Mouse (Mus musculus) gastrocnemius, postnatal 4 days (tissue): ENCODE data around the gene Edc4. TPM values are rescaled to one million over a fixed set of nuclear protein-coding genes. Genes with fewer than 3 reads are reported as not detected.

Source experiments
- DNase-seq, 2 experiments: peaks; one replicate each; pipeline ENCODE4 v3.0.0; 2021 to 2022; ENCODE audit warnings: low spot score in 2 of 2, mixed read lengths in 2 of 2
- total RNA-seq, 2 experiments: library from RNA; stranded (reverse); gene quantifications; 2 replicates each; pipeline ENCODE4 v1.2.3; 2021

Gene Edc4
- total RNA-seq, 2 experiments from 2014 or later = 38.8 to 44.5 TPM

- DNase-seq = no peak
Observed at GRCm38 (mm10) chr8:105866364-105867029, 14.2 kb upstream of the Edc4 start.

GRCm38 (mm10) chr8:105874301-105874700 lies 6.4 kb upstream of the Edc4 start:
- no peak for DNase-seq

- no peak for DNase-seq
Observed at GRCm38 (mm10) chr8:105889756-105890465, 9.2 kb downstream of the Edc4 start.

GRCm38 (mm10) chr8:105890870-105891269 lies 10.2 kb downstream of the Edc4 start:
- DNase-seq = peak in 1 of 2 experiments; percentile 50

GRCm38 (mm10) chr8:105892432-105892831 lies 11.8 kb downstream of the Edc4 start:
- DNase-seq = no peak

- peak; percentile 59 to 79 for DNase-seq
Observed at GRCm38 (mm10) chr8:105893339-105893738, 12.7 kb downstream of the Edc4 start, which contains the start of gene Nrn1l. Gene Nrn1l (plus strand): TSS chr8:105893567.

- DNase-seq = no peak
Observed at GRCm38 (mm10) chr8:105897801-105898480, 17.3 kb downstream of the Edc4 start.

- DNase-seq = peak; percentile 88 to 91
Observed at GRCm38 (mm10) chr8:105900180-105900940, 19.7 kb downstream of the Edc4 start, which contains the start of gene Pskh1. Gene Pskh1 (plus strand): TSS chr8:105900441.

- no peak for DNase-seq
Observed at GRCm38 (mm10) chr8:105900941-105901616, 20.4 kb downstream of the Edc4 start.

GRCm38 (mm10) chr8:105919390-105919789 lies 38.7 kb downstream of the Edc4 start:
- no peak for DNase-seq

GRCm38 (mm10) chr8:105925123-105925522 lies 44.4 kb downstream of the Edc4 start:
- DNase-seq = no peak

GRCm38 (mm10) chr8:105930602-105931001 lies 49.9 kb downstream of the Edc4 start:
- peak; percentile 77 to 81 for DNase-seq

GRCm38 (mm10) chr8:105931271-105931670 lies 50.6 kb downstream of the Edc4 start:
- no peak for DNase-seq

- no peak for DNase-seq
Observed at GRCm38 (mm10) chr8:105932525-105932924, 51.8 kb downstream of the Edc4 start.

- no peak for DNase-seq
Observed at GRCm38 (mm10) chr8:105933762-105934161, 53.1 kb downstream of the Edc4 start, which contains the start of gene Ctrl. Gene Ctrl (minus strand): TSS chr8:105933862.

GRCm38 (mm10) chr8:105935105-105935504 lies 54.4 kb downstream of the Edc4 start:
- no peak for DNase-seq

GRCm38 (mm10) chr8:105935863-105936603 lies 55.4 kb downstream of the Edc4 start:
- DNase-seq = no peak

- peak; percentile 70 to 86 for DNase-seq
Observed at GRCm38 (mm10) chr8:105936866-105937475, 56.3 kb downstream of the Edc4 start.
